Mouse (Mus musculus): ENCODE results near the gene Slc16a4. TPM values are rescaled to one million over a fixed set of nuclear protein-coding genes. Genes with fewer than 3 reads are reported as not detected.

Gene Slc16a4
- polyA plus RNA-seq (2012; rRNA removed; ENCODE audit: low replicate concordance), result 0.27 and 0.83 TPM in 2 replicates

GRCm38 (mm10) chr3:107290764-107291381, at the start of gene Slc16a4:
Gene Slc16a4 (plus strand): TSS chr3:107291230.

GRCm38 (mm10) chr3:107278479-107279269, 12.4 kb upstream of the Slc16a4 start, which contains the start of gene Lamtor5:
Gene Lamtor5 (plus strand): TSS chr3:107278858.

GRCm38 (mm10) chr3:107333381-107334201, 42.6 kb downstream of the Slc16a4 start, which contains the start of gene Rbm15:
Gene Rbm15 (minus strand): TSS chr3:107333673.

Other genes starting within 250 kb of the Slc16a4 start
- 1.1 and 2.2 TPM in 2 replicates for gene Kcna2, start 190.1 kb upstream of the Slc16a4 start, polyA plus RNA-seq (2012; rRNA removed; ENCODE audit: low replicate concordance)
- gene Kcna10, start 108.2 kb upstream of the Slc16a4 start, polyA plus RNA-seq (2012; rRNA removed; ENCODE audit: low replicate concordance), result not detected in 2 replicates
- 0.14 and 0.16 TPM in 2 replicates for gene Cym, start 69.5 kb upstream of the Slc16a4 start, polyA plus RNA-seq (2012; rRNA removed; ENCODE audit: low replicate concordance)
- gene A630076J17Rik, start 60.6 kb upstream of the Slc16a4 start, polyA plus RNA-seq (2012; rRNA removed; ENCODE audit: low replicate concordance), result 0.13 TPM in 1 of 2 replicates, not detected in the other
- gene Prok1, start 51.5 kb upstream of the Slc16a4 start, polyA plus RNA-seq (2012; rRNA removed; ENCODE audit: low replicate concordance), result 0.10 TPM in 1 of 2 replicates, not detected in the other
- gene Lamtor5, start 12.4 kb upstream of the Slc16a4 start, polyA plus RNA-seq (2012; rRNA removed; ENCODE audit: low replicate concordance), result 59.3 and 117 TPM in 2 replicates
- gene Rbm15, start 42.4 kb downstream of the Slc16a4 start, polyA plus RNA-seq (2012; rRNA removed; ENCODE audit: low replicate concordance), result 6.8 and 8.2 TPM in 2 replicates
- 11.0 TPM in 1 of 2 replicates, not detected in the other for gene Kcnc4, start 168.3 kb downstream of the Slc16a4 start, polyA plus RNA-seq (2012; rRNA removed; ENCODE audit: low replicate concordance)
- 0.41 and 0.57 TPM in 2 replicates for gene Slc6a17, start 226.8 kb downstream of the Slc16a4 start, polyA plus RNA-seq (2012; rRNA removed; ENCODE audit: low replicate concordance)